Mouse (Mus musculus) adrenal gland, postnatal 10 days (tissue): ENCODE measurements at regions not wholly inside any gene's neighbourhood (a gene's known extent, or its start where the extent isn't known, plus 50 kb on each side); places are given as distances from the start of the nearest gene placed in this dataset.

Experiments
- DNase-seq: peaks from one replicate; pipeline ENCODE4 v3.0.0; 2021; ENCODE audit warnings: mixed read lengths

- DNase-seq: no peak
Measured at GRCm38 (mm10) chr17:83138493-83139417, 76.3 kb upstream of the Pkdcc start.

- peak; percentile 43 for DNase-seq
Measured at GRCm38 (mm10) chr17:83148371-83148929, 66.6 kb upstream of the Pkdcc start.

- no peak for DNase-seq
Measured at GRCm38 (mm10) chr17:83149336-83149735, 65.8 kb upstream of the Pkdcc start.

- no peak for DNase-seq
Measured at GRCm38 (mm10) chr17:83155106-83155505, 60.0 kb upstream of the Pkdcc start.

- no peak for DNase-seq
Measured at GRCm38 (mm10) chr17:83156682-83157081, 58.4 kb upstream of the Pkdcc start.

GRCm38 (mm10) chr17:83158053-83158452 is 57.0 kb upstream of the Pkdcc start:
- no peak for DNase-seq

- no peak for DNase-seq
Measured at GRCm38 (mm10) chr17:83158652-83159051, 56.4 kb upstream of the Pkdcc start.

GRCm38 (mm10) chr17:83159634-83160033 is 55.5 kb upstream of the Pkdcc start:
- no peak for DNase-seq

- DNase-seq: no peak
Measured at GRCm38 (mm10) chr17:83160296-83160695, 54.8 kb upstream of the Pkdcc start.

GRCm38 (mm10) chr17:83161731-83162130 is 53.4 kb upstream of the Pkdcc start:
- DNase-seq: no peak

GRCm38 (mm10) chr17:83163952-83164560 is 51.0 kb upstream of the Pkdcc start:
- DNase-seq: no peak

GRCm38 (mm10) chr17:83164728-83165127 is 50.4 kb upstream of the Pkdcc start:
- no peak for DNase-seq

- DNase-seq: no peak
Measured at GRCm38 (mm10) chr17:83165140-83165539, 50.0 kb upstream of the Pkdcc start.
